In the genomic region with DNA sequence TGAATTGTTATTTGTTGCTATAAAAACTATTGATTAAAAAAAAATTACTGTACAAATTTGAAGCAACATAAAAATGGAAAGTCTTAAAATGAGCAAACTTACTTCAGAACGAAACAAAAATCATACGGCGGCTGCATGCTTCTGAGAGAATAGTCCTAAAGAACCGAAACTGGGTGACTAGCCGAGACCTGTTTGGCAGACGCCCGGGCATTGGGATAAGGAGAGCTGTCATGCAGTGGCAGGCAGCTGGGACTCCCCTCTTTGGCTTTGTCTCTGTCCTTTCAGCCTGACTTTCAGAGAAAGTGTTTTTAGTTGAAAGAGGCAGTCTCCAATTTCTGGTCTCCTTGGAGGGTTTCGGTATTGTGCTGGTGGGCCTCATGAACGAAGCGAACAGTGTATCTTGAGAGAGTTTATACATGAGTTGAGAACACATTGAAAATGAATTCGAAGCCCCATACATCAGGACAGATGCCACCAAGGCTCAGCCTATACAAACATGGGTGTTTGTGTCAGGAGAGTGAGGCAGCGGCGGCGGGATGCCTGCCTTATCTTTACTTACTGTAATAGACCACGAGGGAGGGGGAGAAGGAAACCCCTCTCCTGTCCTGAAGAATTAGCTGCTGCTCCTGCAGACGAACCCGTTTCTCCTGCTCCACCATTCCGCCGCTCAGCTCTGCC, we compare ENCODE assay signal across 8 mouse cellular contexts. TPM values are rescaled to one million over a fixed set of nuclear protein-coding genes. Genes with fewer than 3 reads are reported as not detected.
DNase-seq lines count a peak whose midpoint lies in the region; ATAC-seq lines count a peak whose summit lies in the region.

No protein-coding gene starts in this region.

- peak; percentile 30 for DNase-seq in cerebellum, adult 8-10 months
- no peak for DNase-seq in cerebellum, postnatal 4 days (ENCODE audit: low spot score in 2 of 2)
- no peak for DNase-seq in lung, postnatal 10 days
- DNase-seq in liver, embryonic 11.5 days (ENCODE audit: low spot score) = no peak
- DNase-seq in right cerebral cortex, adult 18-20 months = no peak
- no peak for DNase-seq in gastrocnemius, postnatal 25 days

- 16% methylated on average over 19 of the region's 19 CpGs for WGBS in lung, embryonic 16.5 days
- WGBS in liver, embryonic 11.5 days = 29% methylated on average over 19 of the region's 19 CpGs
- 22% methylated on average over 19 of the region's 19 CpGs for WGBS in stomach, embryonic 16.5 days

- H3K9ac ChIP-seq in lung, embryonic 16.5 days (ENCODE audit: low read length) = peak overlapping the region; percentile 54; the same call in 1 of the 2 replicates
- H3K9ac ChIP-seq in liver, embryonic 11.5 days (ENCODE audit: low read depth, low read length) = 0 out of 2 replicates have a peak overlapping the region, but pooled peaks have one; percentile 14
- peak overlapping the region; percentile 57 for H3K9ac ChIP-seq in stomach, embryonic 16.5 days (ENCODE audit: low read length)

- H3K9me3 ChIP-seq in lung, embryonic 16.5 days (ENCODE audit: control insufficient read depth, low read length) = no peaks in the 10 kb centered on the region
- H3K9me3 ChIP-seq in liver, embryonic 11.5 days (ENCODE audit: control insufficient read depth, low read length) = no peaks in the 10 kb centered on the region
- no peaks in the 10 kb centered on the region for H3K9me3 ChIP-seq in stomach, embryonic 16.5 days (replicated peaks; ENCODE audit: control insufficient read depth, low read length)

- H3K27me3 ChIP-seq in lung, embryonic 16.5 days (ENCODE audit: control insufficient read depth, insufficient read depth, low read depth, low read length) = no peaks in the 10 kb centered on the region; the same call in 1 of the 2 replicates
- no peaks in the 10 kb centered on the region for H3K27me3 ChIP-seq in liver, embryonic 11.5 days (replicated peaks; ENCODE audit: control insufficient read depth, insufficient read depth, low read length)
- no peaks in the 10 kb centered on the region for H3K27me3 ChIP-seq in stomach, embryonic 16.5 days (ENCODE audit: control insufficient read depth, insufficient read depth, low read length)

- H3K4me2 ChIP-seq in lung, embryonic 16.5 days (ENCODE audit: low read depth, low read length) = peak overlapping the region; percentile 64
- H3K4me2 ChIP-seq in liver, embryonic 11.5 days = peak overlapping the region; percentile 59
- peak overlapping the region; percentile 54 for H3K4me2 ChIP-seq in stomach, embryonic 16.5 days (ENCODE audit: low read depth, low read length)

- 0 out of 2 replicates have a peak overlapping the region, but pooled peaks have one; percentile 1 for H3K27ac ChIP-seq in lung, embryonic 16.5 days (ENCODE audit: low read length)
- no peak overlapping the region for H3K27ac ChIP-seq in liver, embryonic 11.5 days (ENCODE audit: low read depth, low read length)
- peak overlapping the region; percentile 88 for H3K27ac ChIP-seq in stomach, embryonic 16.5 days (ENCODE audit: low read length)

- H3K36me3 ChIP-seq in lung, embryonic 16.5 days (ENCODE audit: control insufficient read depth, insufficient read depth, low read length) = no peaks in the 10 kb centered on the region
- no peaks in the 10 kb centered on the region for H3K36me3 ChIP-seq in liver, embryonic 11.5 days (ENCODE audit: control insufficient read depth, insufficient read depth, low read length)
- H3K36me3 ChIP-seq in stomach, embryonic 16.5 days (ENCODE audit: control insufficient read depth, insufficient read depth, low read length) = no peaks in the 10 kb centered on the region

- peaks cover 12% of the 10 kb centered on the region for H3K4me1 ChIP-seq in lung, embryonic 16.5 days (replicated peaks; ENCODE audit: control insufficient read depth, insufficient read depth, low read length)
- peaks cover 9% of the 10 kb centered on the region for H3K4me1 ChIP-seq in liver, embryonic 11.5 days (replicated peaks; ENCODE audit: control insufficient read depth, insufficient read depth, low read length)
- peaks cover 9% of the 10 kb centered on the region for H3K4me1 ChIP-seq in stomach, embryonic 16.5 days (ENCODE audit: control insufficient read depth, insufficient read depth, low read length)

- H3K4me3 ChIP-seq in lung, embryonic 16.5 days (ENCODE audit: low read length) = peak overlapping the region; percentile 31
- peak overlapping the region; percentile 15; the same call in 1 of the 2 replicates for H3K4me3 ChIP-seq in liver, embryonic 11.5 days (ENCODE audit: low read depth, low read length)
- H3K4me3 ChIP-seq in stomach, embryonic 16.5 days (replicated peaks; ENCODE audit: low read length) = peak overlapping the region; percentile 31

- ATAC-seq in lung, embryonic 16.5 days (ENCODE audit: low read depth) = no peak
- no peak; the same call in 1 of the 2 replicates for ATAC-seq in liver, embryonic 11.5 days (replicated peaks; ENCODE audit: low FRiP score)
- no peak; the same call in 1 of the 2 replicates for ATAC-seq in stomach, embryonic 16.5 days (ENCODE audit: insufficient read depth, low FRiP score)

RNA-seq across cellular contexts. Expression of gene Map7, which starts 21.8 kb away (rescaled TPM):
- polyA plus RNA-seq in lung, embryonic 16.5 days (2015; fragmentation: Nextera tagmentation; extraction: Ambion mirVana) = 14.4 TPM in 2 replicates
- polyA plus RNA-seq in liver, embryonic 11.5 days (2014; fragmentation: Nextera tagmentation; extraction: Ambion mirVana) = 6.4 and 7.2 TPM in 2 replicates
- polyA plus RNA-seq in stomach, embryonic 16.5 days (2015; fragmentation: Nextera tagmentation; extraction: Ambion mirVana) = 19.4 and 20.2 TPM in 2 replicates
- 1 to 10 TPM; 2.3 to 3.7 TPM for total RNA-seq in gastrocnemius, postnatal 25 days (2021)
